Mouse (Mus musculus) adrenal gland, adult 8-10 months (tissue): ENCODE data around the gene Fancd2os. TPM values are rescaled to one million over a fixed set of nuclear protein-coding genes. Genes with fewer than 3 reads are reported as not detected.
A peak's percentile ranks its signal among the peaks of the same experiment; 100 is the strongest.

ENCODE experiments used
- DNase-seq: peaks from one replicate; pipeline ENCODE4 v3.0.0; 2022
- total RNA-seq, 4 experiments: library from RNA; stranded (reverse); gene quantifications; 2 replicates each; pipeline ENCODE4 v1.2.4; 2022

Fancd2os gene
- under 1 TPM in 1 of 4 experiments, not detected in 3; 0.35 TPM for total RNA-seq

DNA sequence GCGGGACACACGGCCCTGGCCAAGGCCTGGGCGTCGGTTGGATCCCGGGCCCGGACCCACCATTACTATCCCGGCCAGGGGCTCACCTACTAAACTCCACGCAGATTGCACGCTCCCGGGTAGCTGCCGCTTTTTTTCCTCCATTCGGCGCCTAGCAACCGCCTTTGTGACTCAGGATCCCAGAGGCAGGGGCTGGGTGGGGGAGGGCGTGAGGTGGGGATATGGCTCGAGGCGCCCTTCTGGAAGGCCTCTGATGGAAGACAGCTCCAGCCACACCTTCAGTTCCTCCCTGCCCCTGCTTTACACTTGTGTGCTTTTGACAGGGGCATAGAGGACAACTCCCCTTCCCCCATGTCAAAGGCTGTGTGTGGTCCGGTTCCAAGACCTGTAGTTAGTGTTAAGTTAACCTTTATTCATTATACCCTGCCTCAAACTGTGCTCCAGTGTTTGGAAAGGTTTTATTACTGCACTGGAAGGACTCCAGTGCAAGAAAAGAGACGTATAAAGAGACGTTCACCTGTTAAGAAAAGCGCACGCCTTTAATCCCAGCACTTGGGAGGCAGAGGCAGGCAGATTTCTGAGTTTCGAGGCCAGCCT, at the start of gene Fancd2os:
Gene Fancd2os, minus strand, starts transcription at position 173 of the 597 bp plus-strand sequence.
- no peak for DNase-seq

DNA sequence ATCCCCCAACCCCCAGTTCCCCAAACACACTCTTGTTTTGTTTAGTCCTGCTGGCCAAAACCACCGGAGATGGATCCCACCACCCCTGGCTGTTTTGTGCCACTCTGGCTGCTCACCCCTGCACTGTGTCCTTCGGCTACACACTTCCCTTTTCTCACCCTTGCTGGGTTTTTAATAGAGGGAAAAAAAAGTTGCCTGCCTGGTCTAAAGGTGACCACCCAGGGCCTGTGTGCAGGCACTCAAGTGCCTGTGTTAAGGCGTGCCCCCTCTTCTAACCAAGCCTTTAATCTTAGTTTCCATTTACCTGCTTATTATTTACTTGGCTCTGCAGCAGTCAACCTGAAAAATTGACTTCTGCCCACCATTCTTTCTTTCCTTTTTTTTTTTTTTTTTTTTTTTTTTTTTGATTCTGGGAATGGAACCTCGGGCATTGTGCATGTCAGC, 49.7 kb upstream of the Fancd2os start:
- DNase-seq: no peak

DNA sequence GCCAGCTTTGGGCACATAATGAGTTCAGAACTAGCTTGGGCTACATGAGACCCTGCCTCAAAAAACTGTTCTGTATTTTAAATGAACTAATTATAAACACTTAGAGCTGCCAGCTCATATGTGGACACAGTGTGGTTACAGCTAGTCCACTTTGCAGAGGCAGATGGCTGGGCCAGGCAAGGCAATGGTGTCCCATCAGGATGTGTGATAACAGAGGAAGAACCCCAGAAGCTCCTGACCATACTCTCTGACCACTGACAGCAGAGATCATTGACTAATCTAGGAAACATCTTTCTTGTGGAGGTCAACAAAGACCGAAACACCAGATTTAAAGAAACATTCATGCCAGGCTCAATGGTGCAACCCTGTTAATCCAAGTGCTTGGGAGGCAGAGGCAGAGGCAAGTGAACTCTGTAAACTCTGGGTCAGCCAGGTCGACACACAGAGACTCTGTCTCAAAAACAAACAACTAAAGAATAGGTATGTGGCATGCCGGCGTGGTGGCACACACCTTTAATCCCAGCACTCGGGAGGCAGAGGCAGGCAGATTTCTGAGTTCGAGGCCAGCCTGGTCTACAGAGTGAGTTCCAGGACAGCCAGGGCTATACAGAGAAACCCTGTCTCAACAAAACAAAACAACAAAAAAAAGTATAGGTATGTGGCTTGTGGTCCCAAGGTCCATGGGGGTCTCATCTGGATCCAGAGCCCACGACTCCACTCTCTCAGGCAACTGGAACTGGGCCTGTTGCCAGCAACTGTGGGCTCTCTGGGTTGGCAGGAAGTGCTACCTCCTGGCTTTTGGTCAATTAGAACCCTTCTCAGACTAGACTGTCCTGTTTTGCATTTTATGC, 49.1 kb upstream of the Fancd2os start:
- DNase-seq: no peak

DNA sequence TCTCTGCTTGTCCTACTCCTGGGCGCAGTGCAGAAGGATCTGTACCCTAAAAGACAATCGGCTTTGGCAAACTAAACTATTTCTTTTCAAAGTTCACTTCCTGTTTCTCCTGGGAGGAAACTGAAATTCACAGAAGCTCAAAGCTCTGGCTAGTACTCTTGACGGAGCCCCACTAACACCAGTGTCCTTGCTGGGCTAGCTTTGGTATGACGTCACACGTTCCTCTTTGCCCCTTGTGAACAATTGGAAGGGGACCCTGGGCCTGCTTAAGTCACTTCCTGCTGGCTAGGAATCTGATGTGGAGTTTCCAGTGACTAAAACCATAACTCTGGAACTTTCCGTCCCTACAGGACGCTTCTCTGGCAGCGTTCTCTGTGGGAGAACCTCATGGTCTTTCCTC, 44.3 kb upstream of the Fancd2os start:
- DNase-seq: peak; percentile 59

DNA sequence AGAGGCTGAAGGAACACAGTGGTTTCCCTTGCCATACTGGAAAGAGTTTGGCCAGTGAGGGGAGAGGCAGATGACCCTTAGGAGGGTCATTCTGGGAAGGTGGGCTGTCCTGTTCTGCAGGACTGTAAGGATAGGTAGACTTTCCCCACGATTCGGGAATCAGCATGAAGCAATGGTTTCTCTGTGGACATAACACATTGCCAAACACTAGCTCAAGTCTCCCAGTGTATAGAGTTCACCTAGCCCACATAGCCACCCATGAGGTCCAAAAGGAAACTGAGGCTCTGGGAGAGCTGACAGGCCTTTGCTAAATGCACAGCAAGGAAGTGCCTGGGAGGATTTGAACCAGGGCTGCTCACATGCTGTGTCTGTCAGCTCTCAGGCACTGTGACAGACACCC, 43.5 kb upstream of the Fancd2os start:
- DNase-seq: no peak

DNA sequence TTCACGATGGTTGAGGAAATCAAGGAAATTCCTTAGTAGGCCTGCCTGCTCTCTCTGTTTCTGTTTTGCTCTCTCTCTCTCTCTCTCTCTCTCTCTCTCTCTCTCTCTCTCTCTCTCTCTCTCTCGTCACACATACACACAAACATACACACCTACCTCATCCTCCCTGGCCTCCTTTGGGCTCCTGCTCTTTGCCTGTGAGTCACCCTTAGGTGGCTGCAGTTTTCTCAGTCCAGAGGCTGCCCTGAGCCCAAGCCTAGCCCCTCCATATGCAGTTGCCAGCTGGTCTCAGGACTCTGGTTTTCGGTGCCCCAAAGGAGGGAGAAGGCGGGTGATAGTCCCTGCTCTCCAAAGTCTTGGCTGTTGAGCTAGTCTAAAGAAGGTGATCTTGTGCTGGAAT, 42.5 kb upstream of the Fancd2os start:
- no peak for DNase-seq

DNA sequence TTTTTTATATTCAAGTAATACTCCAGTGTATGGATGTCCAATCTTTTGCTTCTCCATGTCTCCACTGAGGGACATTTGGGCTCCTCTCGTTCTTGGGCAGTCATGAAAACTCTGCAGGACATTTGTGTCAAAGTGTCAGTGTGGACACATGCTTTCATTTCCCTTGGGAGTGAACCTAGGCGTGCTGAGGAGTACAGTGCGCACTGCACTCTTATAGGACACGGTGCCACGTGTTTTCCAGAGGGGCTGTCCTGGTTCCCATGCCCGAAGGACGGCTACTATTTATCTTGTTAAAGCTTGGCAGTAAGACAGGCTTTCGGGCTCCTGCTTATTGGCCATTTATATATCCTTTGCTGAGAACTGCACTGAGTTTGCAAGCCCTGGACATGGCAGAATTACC, 42.1 kb upstream of the Fancd2os start:
- DNase-seq: no peak

DNA sequence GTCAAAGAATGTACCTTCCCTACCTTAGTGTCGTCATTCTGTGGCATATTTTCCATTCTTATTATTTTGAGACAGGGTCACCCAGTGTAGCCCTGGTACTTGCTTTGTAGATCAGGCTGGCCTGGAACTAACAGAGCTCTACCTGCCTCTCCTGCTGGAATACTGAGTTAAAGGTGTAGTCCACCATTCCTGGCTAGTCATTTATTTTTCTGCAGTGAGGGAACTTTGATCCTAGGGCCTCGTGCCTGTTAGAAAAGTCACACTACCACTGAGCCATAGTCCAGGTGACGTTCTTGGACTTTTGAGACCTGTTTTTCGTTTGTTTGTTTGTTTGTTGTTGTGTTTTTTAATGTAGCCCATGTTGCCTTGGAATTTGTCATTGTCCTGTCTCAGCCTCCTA, 38.7 kb upstream of the Fancd2os start:
- no peak for DNase-seq

DNA sequence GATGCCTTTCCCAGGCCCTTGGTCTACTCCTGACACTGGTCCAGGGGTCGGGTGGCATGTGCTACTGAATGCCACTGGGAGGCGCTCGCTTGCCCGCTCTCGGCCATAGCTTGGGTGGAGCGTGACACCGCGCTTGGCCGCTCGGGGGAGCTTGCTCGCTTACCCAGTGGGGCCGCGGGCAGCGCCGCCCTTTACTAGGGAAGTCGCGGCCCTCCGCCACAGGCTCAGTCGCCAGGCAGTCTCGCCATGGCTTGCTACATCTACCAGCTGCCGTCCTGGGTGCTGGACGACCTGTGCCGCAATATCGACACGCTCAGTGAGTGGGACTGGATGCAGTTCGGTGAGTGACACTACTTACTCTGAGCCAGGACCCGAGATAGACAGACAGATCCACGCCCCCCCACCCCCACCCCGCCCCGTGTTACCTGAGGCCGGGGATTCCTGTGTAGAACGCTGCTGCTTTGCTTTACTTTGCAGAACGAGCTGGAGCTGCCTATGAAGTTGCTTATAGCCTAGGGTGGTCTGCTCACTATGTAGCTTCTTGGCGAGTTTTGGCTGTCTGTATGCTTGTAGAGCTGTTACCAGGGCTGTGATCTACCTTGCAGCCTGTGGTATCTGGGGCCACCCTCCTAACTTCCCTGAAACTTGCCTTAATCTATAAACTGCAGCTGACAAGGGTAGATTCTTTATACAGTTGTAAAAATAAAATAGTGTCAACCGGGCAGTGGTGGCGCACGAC, 38.0 kb upstream of the Fancd2os start, which contains the start of gene Irak2:
Gene Irak2, plus strand, starts transcription at position 166 of the 739 bp plus-strand sequence.
- DNase-seq: peak; percentile 92

DNA sequence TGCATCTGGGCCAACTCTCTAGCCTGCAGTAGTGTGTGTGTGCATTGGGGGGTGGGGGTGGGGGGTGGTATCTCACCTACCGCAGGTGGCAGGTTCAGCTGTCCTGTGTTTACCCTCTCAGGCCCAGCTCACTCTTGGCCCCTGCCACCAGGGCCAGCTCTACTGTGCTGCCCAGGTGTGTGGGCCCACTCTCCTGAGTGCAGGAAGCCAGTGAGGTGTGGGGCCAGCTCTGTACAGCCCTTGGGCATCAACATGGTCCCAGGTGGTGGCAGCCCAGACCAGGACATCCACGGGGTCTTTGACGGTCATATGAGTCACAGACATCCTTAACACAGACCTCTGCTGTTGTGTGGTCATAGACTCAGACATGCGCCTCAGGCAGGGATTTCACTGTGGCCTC, 32.3 kb upstream of the Fancd2os start:
- no peak for DNase-seq

DNA sequence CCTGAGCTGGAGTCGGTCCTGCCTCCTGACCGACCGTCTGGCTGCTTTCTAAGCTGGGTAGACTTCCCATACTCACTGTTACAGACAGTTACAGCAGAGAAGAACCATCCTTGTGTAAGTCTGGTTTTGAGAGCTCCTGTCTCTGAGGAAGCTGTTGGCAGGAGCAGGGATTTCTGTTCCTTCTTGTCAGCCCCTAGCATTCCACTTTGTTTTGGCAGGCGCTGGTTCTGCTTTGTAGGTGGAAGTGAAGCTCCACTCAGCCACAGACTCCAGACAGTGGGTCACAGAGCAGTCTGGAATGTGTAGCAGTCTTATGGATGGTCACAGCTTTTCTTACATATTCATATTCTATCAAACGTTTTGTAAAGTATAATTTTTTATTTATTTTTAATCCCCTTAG, 29.8 kb upstream of the Fancd2os start:
- DNase-seq: no peak

DNA sequence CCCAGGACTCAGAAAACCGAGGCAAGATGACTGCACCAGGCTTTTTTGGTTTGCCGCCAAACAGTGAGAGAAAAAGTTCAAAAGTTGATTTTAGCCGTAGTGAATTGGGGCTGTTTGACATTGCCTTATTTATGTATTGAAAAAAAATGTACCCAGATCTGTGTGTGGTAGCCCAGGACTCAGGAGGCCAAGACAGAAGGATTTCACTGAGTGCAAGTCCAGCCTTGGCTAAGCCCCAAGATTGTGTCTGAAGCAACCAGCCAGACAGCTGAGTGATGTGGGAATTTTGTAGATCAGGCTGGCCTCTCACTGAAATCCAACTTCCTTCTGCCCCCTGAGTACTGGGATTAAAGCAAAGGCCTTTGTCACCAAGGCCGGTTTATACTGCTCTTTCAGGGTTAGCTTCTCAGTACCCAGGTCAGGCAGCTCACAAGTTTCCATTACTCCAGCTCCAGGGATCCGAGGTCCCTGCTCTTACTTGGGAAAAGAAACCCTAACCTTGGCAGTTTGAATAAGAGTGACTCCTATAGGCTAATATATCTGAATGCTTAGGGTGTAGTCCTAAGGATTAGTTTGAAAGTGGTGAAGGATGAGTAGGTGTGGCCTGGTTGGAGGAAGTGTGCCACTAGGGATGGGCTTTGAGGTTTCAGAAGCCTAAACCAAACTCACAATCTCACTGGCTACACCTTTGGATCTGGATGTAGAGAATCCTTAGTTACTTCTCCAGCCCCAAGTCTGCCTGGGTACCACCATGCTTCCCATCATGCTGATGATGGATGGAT, 24.7 kb upstream of the Fancd2os start:
- no peak for DNase-seq

DNA sequence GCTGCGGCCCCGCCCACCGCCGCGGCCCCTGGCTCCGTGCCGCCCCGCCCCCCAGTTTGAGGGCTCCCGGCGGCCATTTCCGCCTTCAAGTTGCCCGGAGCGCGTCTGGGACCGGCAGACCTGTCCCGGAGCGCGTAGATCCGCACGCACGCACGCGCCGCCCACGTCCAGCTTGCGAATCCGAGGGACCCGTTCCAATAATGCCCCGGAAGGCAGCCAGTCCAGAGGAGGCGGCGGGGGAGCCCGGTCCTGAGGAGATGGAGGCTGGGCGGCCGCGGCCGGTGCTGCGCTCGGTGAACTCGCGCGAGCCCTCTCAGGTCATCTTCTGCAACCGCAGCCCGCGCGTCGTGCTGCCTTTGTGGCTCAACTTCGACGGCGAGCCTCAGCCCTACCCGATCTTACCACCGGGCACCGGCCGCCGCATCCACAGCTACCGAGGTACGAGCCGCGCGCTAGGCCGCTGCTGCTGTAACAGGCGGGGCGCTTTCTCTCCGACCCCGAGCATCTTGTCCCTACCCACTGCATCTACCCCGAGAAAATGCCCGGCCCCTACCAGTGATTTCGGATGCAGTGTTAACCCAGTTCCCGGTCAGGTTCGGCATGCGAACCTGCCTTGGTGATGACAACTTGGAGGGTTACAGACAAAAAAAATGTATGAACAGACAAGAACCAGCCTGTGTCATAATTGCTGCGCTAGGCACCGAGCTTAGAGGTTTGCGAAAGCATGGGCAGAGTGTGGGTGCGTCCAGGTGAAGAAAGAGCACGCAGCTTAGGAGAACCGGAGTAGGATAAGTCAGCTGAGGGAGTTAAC, 23.6 kb upstream of the Fancd2os start, which contains the start of gene Vhl:
Gene Vhl, plus strand, starts transcription at position 19 of the 811 bp plus-strand sequence.
- peak; percentile 87 for DNase-seq

DNA sequence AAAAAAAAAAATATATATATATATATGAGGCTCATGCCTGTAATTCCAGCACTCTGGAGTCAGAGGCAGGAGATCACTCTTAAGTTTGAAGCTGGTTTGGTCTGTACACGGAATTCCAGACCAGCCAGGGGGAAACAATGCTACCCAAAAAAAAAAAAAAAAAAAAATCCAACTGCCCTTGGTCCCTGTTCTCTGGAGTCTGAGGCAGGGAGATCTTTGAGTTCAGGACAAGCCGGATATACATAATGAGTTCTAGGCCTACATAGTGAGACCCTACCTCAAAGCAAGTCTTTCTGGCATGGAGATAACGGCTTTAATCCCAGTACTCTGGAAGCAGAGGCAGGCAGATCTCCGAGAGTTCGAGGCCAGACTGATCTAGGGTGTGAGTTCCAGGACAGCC, 22.9 kb upstream of the Fancd2os start:
- no peak for DNase-seq

DNA sequence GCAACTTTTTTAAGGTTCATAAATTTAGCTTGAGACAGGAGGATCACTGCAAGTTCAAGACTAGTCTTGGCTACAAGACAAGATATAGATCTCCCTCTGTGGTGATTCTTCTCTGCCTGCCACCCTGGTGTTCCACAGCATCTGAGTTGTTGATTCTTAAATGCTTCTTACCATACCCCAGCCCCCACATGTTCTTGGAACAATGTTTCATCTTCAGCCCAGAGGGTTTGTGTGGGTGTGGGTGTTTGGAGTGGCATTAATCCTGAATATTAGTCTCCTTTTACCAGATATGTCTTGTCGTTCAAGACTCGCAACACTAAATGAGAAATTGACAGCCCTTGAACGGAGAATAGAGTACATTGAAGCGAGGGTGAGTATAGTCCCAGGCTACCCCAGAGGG, 15.0 kb upstream of the Fancd2os start:
- DNase-seq: no peak

DNA sequence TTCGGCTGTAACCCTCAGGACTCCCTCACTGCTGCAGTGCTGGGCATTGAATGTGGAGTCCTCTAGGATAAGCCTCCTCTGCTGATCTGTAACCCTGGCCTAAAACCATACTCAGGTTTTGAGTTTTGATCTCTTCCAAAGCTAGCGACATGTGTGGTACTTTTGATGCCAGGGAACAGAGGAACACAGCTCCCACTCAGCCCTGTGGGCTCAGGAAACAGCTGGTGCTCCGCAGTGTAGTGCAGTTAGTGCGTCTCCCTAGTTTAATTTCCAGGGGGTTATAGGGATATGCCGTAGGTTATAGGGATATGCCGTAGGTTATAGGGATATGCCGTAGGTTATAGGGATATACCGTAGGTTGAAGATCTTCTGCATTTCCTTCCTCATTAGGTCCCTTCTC, 14.5 kb upstream of the Fancd2os start:
- DNase-seq: no peak

DNA sequence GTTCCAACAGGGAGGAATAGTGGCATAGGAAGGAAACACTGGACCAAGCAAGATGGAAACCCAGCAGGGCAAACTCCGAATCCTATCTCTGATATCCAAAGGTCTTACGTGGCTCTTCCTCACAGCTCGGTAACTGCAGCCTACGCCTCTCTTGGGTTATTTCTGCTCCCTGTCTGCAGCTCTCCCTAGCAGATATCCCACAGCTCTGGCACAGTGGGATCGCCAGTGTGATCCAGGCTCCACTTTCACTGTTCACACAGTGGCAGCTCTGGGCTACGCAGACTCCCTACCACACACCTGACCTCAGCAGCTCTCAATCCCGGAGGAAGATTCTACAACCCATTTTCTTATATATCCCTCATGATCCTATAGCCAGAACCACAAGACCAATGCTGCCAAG, 13.6 kb upstream of the Fancd2os start:
- DNase-seq: no peak

DNA sequence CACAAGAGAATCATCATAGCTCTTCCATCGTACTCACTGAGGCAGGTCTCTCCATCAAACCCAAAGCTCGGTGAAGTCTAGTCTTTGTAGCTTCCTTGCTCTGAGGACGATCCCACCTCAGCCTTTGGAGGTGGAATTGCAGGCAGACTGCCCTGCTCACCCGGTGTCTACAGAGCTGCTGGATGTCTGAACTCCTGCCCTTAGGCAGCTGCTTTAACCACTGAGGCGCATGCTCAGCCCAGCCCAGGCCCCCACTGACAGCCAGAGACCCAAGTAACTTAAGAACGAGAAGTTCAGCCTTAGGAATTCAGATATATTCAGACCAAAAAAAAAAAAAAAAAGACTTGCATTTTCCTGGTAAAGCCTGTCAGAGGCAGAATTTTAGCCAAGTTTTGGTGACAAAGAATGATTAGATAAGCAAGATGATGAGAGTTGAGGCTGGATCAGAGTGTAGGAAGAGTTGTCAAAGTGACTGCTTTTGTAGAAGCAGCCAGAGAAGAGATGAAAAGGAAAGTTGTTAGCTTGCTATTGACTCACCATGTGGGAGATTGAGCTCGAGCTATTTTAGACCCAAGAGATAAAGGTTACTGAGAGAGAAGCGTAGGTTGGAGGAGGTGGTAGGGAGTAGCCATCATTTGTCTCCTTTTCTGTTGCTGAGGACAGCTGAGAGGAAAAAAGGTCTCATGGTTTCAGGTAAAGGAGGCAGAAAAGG, 11.9 kb upstream of the Fancd2os start:
- no peak for DNase-seq

DNA sequence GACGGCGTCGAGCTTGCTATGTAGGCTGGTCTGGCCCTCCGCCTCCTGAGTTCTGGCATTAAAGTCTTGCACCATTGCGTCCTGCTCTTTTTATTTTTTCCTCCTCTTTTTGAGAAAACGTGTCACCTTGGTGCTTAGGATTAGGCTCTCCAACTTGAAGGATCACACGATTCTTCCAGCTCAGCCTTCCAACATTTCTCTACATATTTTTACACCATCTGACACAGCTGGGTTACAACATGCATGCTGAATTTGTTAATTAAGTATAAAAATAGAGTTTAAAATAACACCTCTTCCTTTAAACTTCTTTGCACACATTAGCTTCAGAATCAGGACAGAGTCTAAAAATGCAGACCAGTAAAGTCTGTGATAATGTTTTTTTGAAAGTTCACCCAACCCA, 8.8 kb upstream of the Fancd2os start:
- DNase-seq: no peak

DNA sequence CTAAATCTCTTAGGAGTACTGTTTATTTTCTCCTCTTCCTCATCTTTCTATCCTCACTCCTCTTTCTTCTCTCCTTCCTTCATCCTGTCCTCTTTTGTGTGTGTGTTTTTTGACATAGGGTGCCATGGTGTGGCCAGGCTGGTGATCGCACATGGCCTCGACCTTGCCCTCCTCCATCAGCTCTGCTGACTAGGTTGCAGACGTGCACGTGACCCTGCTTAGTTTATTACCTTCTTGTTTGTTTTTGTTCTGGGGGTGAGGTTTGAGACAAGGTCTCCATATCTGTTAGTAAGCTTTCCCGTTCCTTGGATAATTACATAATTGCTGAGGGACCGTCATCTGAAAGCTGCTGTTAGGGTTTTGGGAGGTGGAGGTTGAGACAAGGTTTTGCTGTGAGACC, 8.4 kb upstream of the Fancd2os start:
- peak; percentile 54 for DNase-seq

DNA sequence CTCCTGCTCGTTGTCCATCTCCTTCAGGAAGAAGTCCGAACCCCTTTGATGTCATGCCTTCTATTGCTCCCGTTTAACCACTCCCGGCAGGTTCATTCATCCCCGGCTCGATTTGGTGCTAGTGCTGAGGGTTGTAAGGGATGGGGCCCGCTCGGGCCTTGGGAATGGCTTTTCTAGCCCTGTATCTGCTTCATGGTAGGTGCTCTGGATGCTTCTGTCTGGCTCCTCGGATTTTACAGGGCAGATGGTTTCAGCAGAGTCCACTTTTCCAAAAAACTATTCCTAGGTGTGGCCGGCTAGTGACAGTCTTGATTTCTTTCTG, 4.7 kb upstream of the Fancd2os start:
- no peak for DNase-seq
